Mouse (Mus musculus) ES-Bruce4 (cell line): ENCODE results near the gene Fam83c. TPM values are rescaled to one million over a fixed set of nuclear protein-coding genes. Genes with fewer than 3 reads are reported as not detected.

Experiments used
- H3K27ac ChIP-seq: 2 replicates; pipeline ENCODE4 v1.5.1; 2012; ENCODE audit warnings: low read length, inconsistent platforms; ENCODE audit not compliant: insufficient read depth
- H3K27me3 ChIP-seq: 2 replicates; pipeline ENCODE4 v1.6.1; 2012; ENCODE audit warnings: mild to moderate bottlenecking, low read length, inconsistent platforms; ENCODE audit not compliant: control insufficient read depth, poor library complexity, insufficient read depth, severe bottlenecking
- H3K36me3 ChIP-seq: 2 replicates; pipeline ENCODE4 v1.6.1; 2012; ENCODE audit warnings: inconsistent platforms, mild to moderate bottlenecking, low read length, moderate library complexity; ENCODE audit not compliant: control insufficient read depth, poor library complexity, insufficient read depth, severe bottlenecking
- H3K4me1 ChIP-seq: one replicate; pipeline ENCODE4 v1.8.1; 2011; ENCODE audit warnings: low read length; ENCODE audit not compliant: control insufficient read depth, insufficient read depth
- H3K4me3 ChIP-seq: 2 replicates; pipeline ENCODE4 v1.5.1; 2011; ENCODE audit warnings: low read depth, mild to moderate bottlenecking, low read length
- H3K9ac ChIP-seq: 2 replicates; pipeline ENCODE4 v1.6.1; 2012; ENCODE audit warnings: low read depth, mild to moderate bottlenecking, inconsistent platforms; ENCODE audit not compliant: poor library complexity, severe bottlenecking
- H3K9me3 ChIP-seq: replicated peaks from 2 replicates; pipeline ENCODE4 v1.6.1; 2012; ENCODE audit warnings: mild to moderate bottlenecking, low read length, inconsistent platforms; ENCODE audit not compliant: control insufficient read depth, poor library complexity, insufficient read depth, severe bottlenecking
- CTCF ChIP-seq: IDR thresholded peaks from one replicate; pipeline ENCODE4 v1.8.1; 2011; ENCODE audit warnings: low read depth, low read length
- EP300 ChIP-seq: IDR thresholded peaks from 2 replicates; pipeline ENCODE4 v1.6.1; 2011; ENCODE audit warnings: low read depth, low read length; ENCODE audit not compliant: insufficient read depth
- POLR2A ChIP-seq: IDR thresholded peaks from one replicate; pipeline ENCODE4 v1.8.1; 2011; ENCODE audit warnings: low read length; ENCODE audit not compliant: insufficient read depth
- polyA plus RNA-seq: library from polyadenylated mRNA; stranded (reverse); fragments of >200 nt; gene quantifications from 2 replicates; pipeline ENCODE4 v1.2.4, GENCODE M21; 2011; ENCODE audit warnings: low read depth; ENCODE audit not compliant: missing spikeins, insufficient read depth, insufficient read length

Fam83c gene
- 0.30 and 0.50 TPM in 2 replicates for polyA plus RNA-seq

- H3K4me3 ChIP-seq: peak within 1 kb of the TSS; percentile 2; the same call in 1 of the 2 replicates
Observed at GRCm38 (mm10) chr2:155834732-155835131, at the start of gene Fam83c. Gene Fam83c, minus strand, starts transcription at chr2:155834854.

GRCm38 (mm10) chr2:155882087-155882486, 47.4 kb upstream of the Fam83c start:
- TF ChIP-seq EP300 (no peak), CTCF (no peak)
- H3K9ac ChIP-seq: no peak overlapping the region
- H3K27ac ChIP-seq: no peak overlapping the region
- H3K4me3 ChIP-seq: no peak overlapping the region
- H3K36me3 ChIP-seq: peaks cover 13% of the 10 kb centered on the region
- H3K27me3 ChIP-seq: no peaks in the 10 kb centered on the region
- peaks cover 1% of the 10 kb centered on the region for H3K4me1 ChIP-seq
- H3K9me3 ChIP-seq: no peaks in the 10 kb centered on the region

More at GRCm38 (mm10) chr2:155834732-155835131, at the start of gene Fam83c:
- Histone ChIP-seq H3K4me1 (no peaks in the 10 kb centered on the region), H3K36me3 (no peaks in the 10 kb centered on the region), H3K27ac (no peak within 1 kb of the TSS), H3K9me3 (no peaks in the 10 kb centered on the region), H3K27me3 (no peaks in the 10 kb centered on the region), H3K9ac (no peak within 1 kb of the TSS)
- TF ChIP-seq CTCF: no peak
- TF ChIP-seq POLR2A: no peak
- no peak for TF ChIP-seq EP300

GRCm38 (mm10) chr2:155878964-155879876, 44.6 kb upstream of the Fam83c start:
- Histone ChIP-seq H3K9ac (no peak overlapping the region), H3K36me3 (peaks cover 7% of the 10 kb centered on the region; the same call in 1 of the 2 replicates), H3K4me3 (no peak overlapping the region), H3K27ac (no peak overlapping the region), H3K27me3 (no peaks in the 10 kb centered on the region), H3K9me3 (no peaks in the 10 kb centered on the region), H3K4me1 (peaks cover 1% of the 10 kb centered on the region)
- TF ChIP-seq EP300 (no peak), CTCF (no peak), POLR2A (no peak)

GRCm38 (mm10) chr2:155873636-155874035, 39.0 kb upstream of the Fam83c start:
- Histone ChIP-seq H3K27ac (no peak overlapping the region), H3K9ac (no peak overlapping the region), H3K9me3 (no peaks in the 10 kb centered on the region), H3K36me3 (peaks cover 3% of the 10 kb centered on the region; the same call in 1 of the 2 replicates), H3K4me1 (no peaks in the 10 kb centered on the region), H3K4me3 (no peak overlapping the region), H3K27me3 (no peaks in the 10 kb centered on the region)
- no peak for TF ChIP-seq EP300
- no peak for TF ChIP-seq CTCF

- H3K36me3 ChIP-seq: peaks cover 3% of the 10 kb centered on the region; the same call in 1 of the 2 replicates
- no peaks in the 10 kb centered on the region for H3K27me3 ChIP-seq
- no peaks in the 10 kb centered on the region for H3K4me1 ChIP-seq
- no peak overlapping the region for H3K9ac ChIP-seq
- no peak overlapping the region for H3K4me3 ChIP-seq
- H3K9me3 ChIP-seq: no peaks in the 10 kb centered on the region
- no peak for TF ChIP-seq EP300
- no peak for TF ChIP-seq CTCF
- no peak for TF ChIP-seq POLR2A
- no peak overlapping the region for H3K27ac ChIP-seq
Observed at GRCm38 (mm10) chr2:155872930-155873507, 38.4 kb upstream of the Fam83c start.

GRCm38 (mm10) chr2:155872486-155872885, 37.8 kb upstream of the Fam83c start:
- H3K36me3 ChIP-seq: peaks cover 3% of the 10 kb centered on the region; the same call in 1 of the 2 replicates
- H3K4me1 ChIP-seq: no peaks in the 10 kb centered on the region
- TF ChIP-seq POLR2A (no peak), CTCF (no peak), EP300 (no peak)
- H3K9ac ChIP-seq: no peak overlapping the region
- H3K27ac ChIP-seq: no peak overlapping the region
- no peak overlapping the region for H3K4me3 ChIP-seq
- no peaks in the 10 kb centered on the region for H3K27me3 ChIP-seq
- no peaks in the 10 kb centered on the region for H3K9me3 ChIP-seq
